Mouse (Mus musculus): ENCODE data around the gene 3830406C13Rik.
"Not testable (repeated sequence)": the region's sequence is repeated elsewhere in the genome, so short reads cannot be mapped to it uniquely, and the experiment has no call there.

The 3830406C13Rik gene

GRCm38 (mm10) chr14:12284141-12284912, at the start of gene 3830406C13Rik:
TSS of gene 3830406C13Rik (plus strand) at chr14:12284173.
- DNase-seq (ENCODE audit: low read depth, low spot score), result peak; percentile 93

DNA sequence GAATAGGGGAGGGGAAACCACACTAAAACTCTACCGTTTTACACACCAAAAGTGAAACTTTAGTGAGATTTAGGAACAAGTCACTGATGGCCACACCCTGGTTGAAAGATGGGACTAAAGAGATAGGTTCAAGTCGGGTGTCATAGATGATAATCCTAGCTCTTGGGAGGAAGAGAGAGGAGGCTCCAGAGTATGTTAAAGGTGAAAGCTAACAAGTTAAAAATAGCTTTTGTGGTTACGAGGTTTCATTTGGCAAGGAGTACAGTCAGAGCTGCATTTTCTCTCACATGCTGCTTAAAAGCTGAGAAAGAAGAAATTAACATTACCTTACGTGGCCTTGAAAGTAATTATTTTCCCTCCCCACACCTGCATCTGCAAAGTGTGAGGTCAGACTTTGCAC, 40.2 kb upstream of the 3830406C13Rik start:
- DNase-seq (ENCODE audit: low read depth, low spot score), result no peak

DNA sequence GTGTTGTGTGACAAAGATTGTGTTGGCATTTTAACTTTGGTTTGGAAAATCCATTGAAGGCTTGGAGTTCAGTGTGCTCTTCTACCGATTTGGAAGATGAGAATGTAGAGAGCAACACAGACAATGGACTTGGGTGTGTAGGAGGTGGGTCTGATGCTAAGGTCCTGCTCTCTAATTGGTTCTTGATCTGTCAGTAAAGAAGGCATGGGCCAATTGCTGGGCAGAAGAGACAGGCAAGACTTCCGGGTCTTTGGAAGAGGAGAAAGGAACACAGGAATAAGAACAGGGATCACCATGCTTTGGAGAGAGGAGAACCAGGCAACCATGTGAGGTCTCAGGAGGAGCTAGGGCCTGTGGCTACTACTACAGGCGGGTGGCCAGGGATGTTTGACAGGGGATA, 7.9 kb upstream of the 3830406C13Rik start:
- DNase-seq (ENCODE audit: low read depth, low spot score), result peak; percentile 65

DNA sequence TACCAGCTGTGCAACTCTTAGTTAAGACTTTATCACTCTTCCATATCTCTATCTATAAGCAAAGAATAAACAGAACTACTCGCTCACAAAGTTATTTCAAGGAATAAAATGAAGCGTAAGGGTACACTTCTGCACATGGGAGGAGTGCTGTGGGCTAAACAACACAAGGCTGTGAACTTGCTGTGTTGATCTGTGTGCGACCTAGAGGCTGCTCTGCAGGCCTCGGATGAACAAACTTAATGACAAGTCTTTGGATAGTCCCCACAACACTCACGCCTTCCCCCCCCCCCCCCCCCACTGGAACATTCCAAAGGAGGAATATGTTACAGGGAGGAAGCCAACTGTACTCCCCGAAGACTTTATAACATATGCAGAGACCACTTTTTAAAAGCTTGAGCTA, 332 bp upstream of the 3830406C13Rik start, which contains the start of gene Gm49355:
TSS of gene Gm49355 (plus strand) at position 336 of the 400 bp plus-strand sequence.
- peak; percentile 13 for DNase-seq (ENCODE audit: low read depth, low spot score)

- DNase-seq (ENCODE audit: low read depth, low spot score), result not testable (repeated sequence)
Measured at GRCm38 (mm10) chr14:12289747-12290146, 5.8 kb downstream of the 3830406C13Rik start.

DNA sequence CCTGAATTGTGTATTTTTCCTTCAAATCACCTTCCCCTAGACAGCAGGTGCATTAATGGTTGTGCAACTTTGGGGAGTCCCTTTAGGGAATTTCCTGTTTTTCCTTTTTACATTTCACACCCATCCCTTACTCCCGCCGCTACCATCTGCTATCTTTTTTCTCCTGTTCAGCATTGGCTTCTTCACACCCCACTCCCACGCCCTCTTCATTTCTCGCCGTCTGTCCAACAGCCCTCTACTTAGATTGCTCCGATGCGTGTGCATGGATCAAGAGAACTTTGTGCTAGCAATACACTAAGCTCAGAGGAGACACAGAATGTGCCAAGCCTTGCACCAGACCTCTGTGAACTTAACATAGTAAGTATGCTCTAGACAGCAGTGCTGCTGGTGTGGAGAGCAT, 12.4 kb downstream of the 3830406C13Rik start:
- no peak for DNase-seq (ENCODE audit: low read depth, low spot score)

- peak; percentile 53 for DNase-seq (ENCODE audit: low read depth, low spot score)
Measured at GRCm38 (mm10) chr14:12299171-12299570, 15.2 kb downstream of the 3830406C13Rik start.

DNA sequence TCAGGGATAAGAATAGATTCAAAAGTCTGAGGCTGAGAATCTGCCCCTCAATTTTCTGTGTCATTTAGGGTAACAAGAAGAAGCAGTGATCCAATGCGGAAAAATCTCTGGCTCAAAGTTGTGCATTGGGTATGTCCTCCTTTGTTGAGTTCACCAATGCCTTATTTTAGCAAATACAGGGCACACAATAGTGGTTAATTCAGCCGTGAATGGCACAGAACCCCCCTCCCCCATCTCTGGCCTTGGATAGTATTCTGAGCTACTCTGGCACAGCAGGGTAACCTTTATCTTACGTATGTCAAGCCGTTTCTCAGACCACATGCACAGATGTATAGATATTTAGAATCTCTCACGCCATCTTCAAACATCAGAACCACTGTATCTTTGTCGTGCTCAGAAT, 15.7 kb downstream of the 3830406C13Rik start:
- DNase-seq (ENCODE audit: low read depth, low spot score), result peak; percentile 7

DNA sequence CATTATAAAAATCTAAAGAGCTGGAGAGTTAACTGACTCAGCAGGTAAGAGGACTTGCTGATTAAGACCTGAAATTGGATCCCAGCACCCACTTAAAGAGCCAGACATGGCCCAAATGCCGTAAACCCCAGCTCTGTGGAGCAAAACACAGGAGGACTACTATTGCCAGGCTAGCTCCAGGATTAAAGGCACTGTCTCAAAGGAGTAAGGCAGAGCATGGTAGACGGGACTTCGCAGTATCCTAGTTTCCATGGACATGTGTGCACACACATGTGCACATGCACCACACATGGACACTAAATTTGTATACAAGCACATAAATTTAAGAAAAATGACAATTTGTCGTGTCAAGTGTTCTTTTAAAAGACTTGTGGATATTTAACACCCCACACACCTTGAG, 16.3 kb downstream of the 3830406C13Rik start:
- DNase-seq (ENCODE audit: low read depth, low spot score), result no peak

- DNase-seq (ENCODE audit: low read depth, low spot score), result no peak
Measured at GRCm38 (mm10) chr14:12300677-12301076, 16.7 kb downstream of the 3830406C13Rik start.

DNA sequence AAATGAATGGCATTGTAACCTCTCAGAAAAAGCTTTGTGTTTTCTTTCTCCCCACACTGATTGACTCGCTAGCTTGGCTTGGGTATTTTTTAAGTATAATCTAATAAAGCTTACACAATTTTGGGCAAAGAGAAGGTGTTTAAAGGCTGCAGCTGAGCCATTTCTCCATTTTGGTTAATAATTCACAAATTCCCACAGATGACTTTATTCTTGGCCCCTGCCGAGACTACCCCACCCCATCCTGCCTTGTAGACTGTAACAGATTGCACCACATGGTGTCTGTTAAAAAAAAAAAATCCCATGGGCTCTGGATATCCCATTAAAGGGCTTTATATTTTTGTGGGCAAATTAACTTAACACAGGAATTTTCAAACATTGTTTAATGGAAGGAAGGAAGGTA, 19.1 kb downstream of the 3830406C13Rik start:
- no peak for DNase-seq (ENCODE audit: low read depth, low spot score)

DNA sequence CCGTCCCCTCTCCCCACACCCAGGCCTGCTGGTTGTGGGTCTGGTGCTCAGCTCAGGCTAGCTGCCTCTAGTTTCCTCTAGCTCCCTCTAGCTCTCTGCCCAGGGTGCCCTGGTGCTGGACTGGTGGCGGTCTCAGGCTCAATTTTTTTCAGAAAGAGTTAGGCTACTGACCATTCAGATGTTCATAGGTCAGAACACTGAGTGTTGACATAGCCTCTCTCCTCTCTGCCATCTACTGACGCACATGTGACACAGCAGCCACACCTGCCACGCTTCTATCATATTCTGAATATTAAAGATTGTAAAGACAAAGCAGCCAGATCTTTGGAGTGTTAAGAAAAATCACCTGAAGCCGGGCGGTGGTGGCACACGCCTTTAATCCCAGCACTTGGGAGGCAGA, 49.6 kb downstream of the 3830406C13Rik start:
- DNase-seq (ENCODE audit: low read depth, low spot score), result no peak

- peak; percentile 32 for DNase-seq (ENCODE audit: low read depth, low spot score)
Measured at GRCm38 (mm10) chr14:12334925-12335324, 51.0 kb downstream of the 3830406C13Rik start.

- DNase-seq (ENCODE audit: low read depth, low spot score), result no peak
Measured at GRCm38 (mm10) chr14:12337421-12337997, 53.5 kb downstream of the 3830406C13Rik start.

DNA sequence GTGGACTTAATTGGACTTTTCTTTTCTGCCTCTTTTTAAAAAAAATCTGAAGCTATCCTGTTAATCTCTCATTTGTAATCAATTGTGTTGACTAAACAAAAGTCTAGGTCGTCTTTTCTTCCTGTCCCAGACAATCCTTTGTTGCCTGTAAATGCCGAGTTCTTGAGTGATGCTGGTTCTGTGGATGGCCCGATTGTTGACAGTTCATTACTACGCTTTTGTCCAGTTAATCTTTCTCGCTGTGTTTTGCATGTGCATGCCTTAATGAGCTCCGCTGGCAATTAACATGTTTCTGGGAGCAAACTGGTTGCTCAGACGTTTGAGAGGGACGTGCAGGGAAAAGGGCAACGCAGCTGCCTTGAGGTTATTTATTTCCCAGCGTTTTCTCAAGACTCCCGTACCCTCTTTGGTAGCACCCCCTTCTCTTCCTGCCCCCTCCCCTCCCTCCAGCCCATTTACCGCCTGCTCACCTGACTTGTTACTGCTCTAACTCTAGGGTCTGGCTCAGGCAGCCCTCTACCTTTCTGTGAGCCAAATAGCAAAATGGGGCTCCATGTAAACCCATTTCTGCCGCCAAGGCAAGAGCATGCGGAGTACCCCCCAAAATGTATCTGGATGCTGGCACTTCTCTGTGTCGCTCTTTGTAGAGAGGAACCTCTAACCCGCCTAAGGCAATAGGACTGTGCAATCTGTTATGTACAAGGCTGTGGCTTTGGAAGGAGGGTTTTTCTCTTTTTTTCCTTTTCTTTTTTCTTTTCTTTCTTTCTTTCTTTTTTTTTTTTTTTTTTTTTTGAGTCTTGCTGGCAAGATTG, 54.2 kb downstream of the 3830406C13Rik start:
- peak; percentile 57 for DNase-seq (ENCODE audit: low read depth, low spot score)

- no peak for DNase-seq (ENCODE audit: low read depth, low spot score)
Measured at GRCm38 (mm10) chr14:12338811-12339565, 55.0 kb downstream of the 3830406C13Rik start.

- DNase-seq (ENCODE audit: low read depth, low spot score), result no peak
Measured at GRCm38 (mm10) chr14:12340238-12341074, 56.5 kb downstream of the 3830406C13Rik start.

GRCm38 (mm10) chr14:12341075-12341788, 57.3 kb downstream of the 3830406C13Rik start:
- peak; percentile 28 for DNase-seq (ENCODE audit: low read depth, low spot score)

DNA sequence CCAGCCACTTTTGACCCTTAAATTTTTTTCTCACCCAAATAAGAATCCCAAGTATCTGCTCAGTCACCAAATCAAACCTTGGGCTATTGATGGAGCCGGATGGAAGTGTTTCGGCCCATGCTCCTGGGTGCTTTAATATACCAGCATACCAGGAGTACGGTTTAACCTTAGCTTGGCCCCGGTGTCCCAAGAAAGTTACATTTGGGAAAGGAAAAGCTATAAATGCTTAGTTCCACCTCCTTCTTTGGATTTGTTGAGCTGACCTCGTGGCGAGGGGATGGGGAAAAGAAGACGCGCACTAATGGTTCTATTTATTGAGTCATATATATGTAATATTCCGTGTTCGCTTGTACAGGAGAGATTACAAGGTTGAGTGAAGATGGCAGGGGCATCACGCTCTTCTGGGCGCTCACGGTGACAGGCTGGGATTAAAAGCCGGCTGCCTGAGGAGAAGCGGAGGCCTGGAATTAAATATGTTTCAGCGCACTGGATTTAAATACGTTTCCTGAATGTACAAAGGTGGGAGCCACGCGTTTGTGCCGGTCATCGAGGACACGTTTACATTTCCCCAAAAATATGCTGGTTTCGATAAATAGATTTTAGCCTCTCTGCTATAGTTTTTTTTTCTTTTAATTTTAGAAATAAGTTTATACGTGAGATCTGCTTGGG, 58.0 kb downstream of the 3830406C13Rik start:
- no peak for DNase-seq (ENCODE audit: low read depth, low spot score)
